Mouse (Mus musculus): ENCODE measurements around the gene Cd244a.

- no peak for TF ChIP-seq ZMIZ1 (IDR thresholded peaks at IDR 0.05; ENCODE audit: low read depth, low read length)
- TF ChIP-seq E2F4 (IDR thresholded peaks at IDR 0.05; ENCODE audit: borderline replicate concordance, low read depth, low read length), result no peak
- TF ChIP-seq HCFC1 (IDR thresholded peaks at IDR 0.05; ENCODE audit: low read depth, low read length), result no peak
- no peak for TF ChIP-seq ZKSCAN1 (IDR thresholded peaks at IDR 0.05; ENCODE audit: low read depth, low read length)
- TF ChIP-seq CHD2 (IDR thresholded peaks at IDR 0.05; ENCODE audit: low read length), result no peak
- TF ChIP-seq MAZ (IDR thresholded peaks at IDR 0.05; ENCODE audit: low read depth, low read length), result no peak
- TF ChIP-seq EP300 (IDR thresholded peaks at IDR 0.05; ENCODE audit: low read depth in 1 of 2, low read length in 2 of 2), result no peak
- TF ChIP-seq POLR2A (IDR thresholded peaks at IDR 0.05; ENCODE audit: control insufficient read depth in 1 of 2, insufficient read depth in 1 of 2, low read depth in 1 of 2, low read length in 2 of 2, poor library complexity in 1 of 2), result no peak
Measured at GRCm38 (mm10) chr1:171629168-171629567, 70.2 kb downstream of the Cd244a start.
